Mouse (Mus musculus): Measurements from ENCODE around the gene Ccdc171.
"Not testable (repeated sequence)": the region's sequence is repeated elsewhere in the genome, so short reads cannot be mapped to it uniquely, and the experiment has no call there.

Gene Ccdc171

DNA sequence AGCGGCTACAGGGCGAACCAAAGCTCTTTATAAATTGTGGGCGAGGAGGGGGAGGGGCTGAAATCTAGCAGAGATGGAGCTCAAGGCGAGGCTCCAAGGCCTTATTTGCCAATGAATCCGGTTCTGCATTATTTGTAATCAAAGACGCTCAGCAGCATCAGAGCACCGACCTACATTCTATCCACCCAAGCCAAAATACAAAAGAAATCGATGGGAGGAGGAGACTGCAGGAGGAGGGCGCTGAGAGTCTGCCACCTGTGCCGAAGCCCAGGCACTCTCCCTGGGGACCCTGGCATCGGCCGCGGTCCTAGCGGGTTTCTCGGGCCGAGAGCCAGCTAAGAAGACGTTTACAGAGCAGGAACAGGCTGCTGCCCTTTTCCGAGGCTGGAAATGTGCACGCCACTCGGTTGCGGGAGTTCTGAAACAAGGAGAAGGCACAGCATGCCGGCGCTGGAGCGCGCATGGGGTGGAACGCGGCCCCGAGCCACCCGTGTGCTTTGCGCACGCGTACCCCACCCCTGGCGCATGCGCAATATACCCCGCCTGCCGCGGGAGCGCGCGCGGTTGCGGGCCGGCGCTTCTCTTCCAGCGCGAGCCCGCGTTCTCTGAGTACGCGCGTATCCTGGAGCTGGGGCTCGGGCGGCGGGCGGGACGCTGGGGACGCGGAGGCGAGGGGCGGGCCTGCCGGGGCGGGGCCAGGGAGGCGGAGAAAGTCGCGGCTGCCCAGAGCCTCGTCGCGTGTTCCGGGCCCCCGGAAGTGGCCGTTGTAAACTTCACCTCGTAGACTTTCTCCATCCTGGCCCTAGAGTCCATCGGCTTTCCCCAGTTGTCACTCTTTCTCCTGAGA, at the start of gene Ccdc171:
TSS of gene Ccdc171 (plus strand) at position 703 of the 847 bp plus-strand sequence.
- peak; percentile 91 to 96 for DNase-seq (ENCODE audit: low spot score in 2 of 2)

GRCm38 (mm10) chr4:83485250-83485649, 40.1 kb upstream of the Ccdc171 start:
- DNase-seq (ENCODE audit: low spot score in 2 of 2) = no peak

DNA sequence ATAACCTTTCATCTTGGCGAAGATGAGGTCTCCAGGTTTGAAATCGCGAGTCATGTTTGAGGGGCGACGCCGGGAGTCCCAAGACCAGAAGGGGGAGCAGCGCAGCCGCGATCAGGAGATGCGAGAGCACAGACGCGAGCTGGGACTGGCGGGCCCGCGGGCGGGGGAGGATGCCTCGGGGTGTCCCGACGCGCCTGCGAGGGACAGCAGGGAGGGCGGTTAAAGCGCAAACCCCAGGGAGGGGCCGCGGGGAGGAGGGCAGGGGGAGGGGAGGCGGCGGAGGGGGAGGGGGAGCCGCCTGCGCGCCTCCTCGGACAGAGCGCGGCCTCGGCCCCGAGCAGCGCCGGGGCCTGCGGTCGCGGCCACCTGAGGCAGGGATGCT, 39.6 kb upstream of the Ccdc171 start:
- DNase-seq (ENCODE audit: low spot score in 2 of 2) = peak; percentile 71 to 88

GRCm38 (mm10) chr4:83486117-83486901, 39.0 kb upstream of the Ccdc171 start, which contains the start of gene Psip1:
TSS of gene Psip1 (minus strand) at chr4:83486459.
- DNase-seq (ENCODE audit: low spot score in 2 of 2) = peak; percentile 75 to 94

- DNase-seq (ENCODE audit: low spot score in 2 of 2) = no peak
These were observed 36.2 kb upstream of the Ccdc171 start for GRCm38 (mm10) chr4:83489121-83489520.

DNA sequence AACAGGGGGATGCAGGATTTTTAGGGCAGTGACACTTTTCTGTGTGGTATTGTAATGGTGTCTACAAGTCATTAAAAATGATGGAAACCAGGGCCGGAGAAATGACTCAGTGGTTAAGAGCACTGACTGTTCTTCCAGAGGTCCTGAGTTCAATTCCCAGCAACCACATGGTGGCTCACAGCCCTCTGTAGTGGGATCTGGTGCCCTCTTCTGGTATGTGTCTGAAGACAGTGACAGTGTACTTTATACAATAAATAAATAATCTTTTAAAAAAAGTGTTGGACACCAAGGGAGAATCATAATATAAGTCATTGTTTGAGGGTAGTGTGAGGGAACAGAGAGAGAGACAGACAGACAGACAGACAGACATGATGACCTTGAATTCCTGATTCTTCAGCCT, 32.2 kb upstream of the Ccdc171 start:
- DNase-seq (ENCODE audit: low spot score in 2 of 2) = no peak

DNA sequence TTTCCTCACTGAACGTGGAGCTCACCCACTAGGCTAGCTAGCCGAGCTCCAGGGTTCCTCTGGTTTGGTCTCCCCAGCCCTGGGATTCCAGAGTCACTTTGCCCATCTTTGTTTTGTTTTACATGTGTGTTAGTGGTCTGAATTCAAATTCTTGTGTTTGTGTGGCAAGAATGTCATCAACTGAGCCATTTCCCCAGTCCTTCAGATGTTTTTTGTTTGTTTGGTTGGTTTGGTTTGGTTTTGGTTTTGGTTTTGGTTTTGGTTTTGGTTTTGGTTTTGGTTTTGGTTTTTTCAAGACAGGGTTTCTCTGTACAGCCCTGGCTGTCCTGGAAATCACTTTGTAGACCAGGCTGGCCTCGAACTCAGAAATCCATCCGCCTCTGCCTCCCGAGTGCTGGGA, 28.3 kb upstream of the Ccdc171 start:
- DNase-seq (ENCODE audit: low spot score in 2 of 2) = not testable (repeated sequence)

GRCm38 (mm10) chr4:83500154-83501036, 24.9 kb upstream of the Ccdc171 start:
- peak in 1 of 2 experiments; percentile 15 for DNase-seq (ENCODE audit: low spot score in 2 of 2)

GRCm38 (mm10) chr4:83501037-83501430, 24.3 kb upstream of the Ccdc171 start:
- DNase-seq (ENCODE audit: low spot score in 2 of 2) = no peak

GRCm38 (mm10) chr4:83509600-83509999, 15.7 kb upstream of the Ccdc171 start:
- no peak for DNase-seq (ENCODE audit: low spot score in 2 of 2)

DNA sequence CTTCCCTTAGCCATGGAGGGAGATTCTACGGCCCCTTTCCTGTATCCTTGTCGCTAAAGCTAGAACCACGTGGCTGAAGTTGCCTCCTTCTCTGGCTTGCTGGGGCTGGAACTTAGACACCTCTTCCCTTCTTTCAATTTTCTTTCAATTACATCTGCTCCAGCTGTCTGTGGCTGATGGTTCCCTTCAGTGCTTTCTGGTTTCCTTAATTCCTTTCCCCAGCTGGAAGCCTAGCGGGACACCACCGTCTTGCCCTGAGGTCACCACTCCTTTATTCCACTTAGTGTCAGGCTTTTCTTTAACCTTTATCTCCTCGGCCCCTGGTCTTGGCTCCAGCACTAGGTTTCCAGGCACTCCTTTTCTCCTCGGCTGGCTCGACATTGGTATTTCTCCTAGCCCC, 14.3 kb upstream of the Ccdc171 start:
- DNase-seq (ENCODE audit: low spot score in 2 of 2) = no peak

DNA sequence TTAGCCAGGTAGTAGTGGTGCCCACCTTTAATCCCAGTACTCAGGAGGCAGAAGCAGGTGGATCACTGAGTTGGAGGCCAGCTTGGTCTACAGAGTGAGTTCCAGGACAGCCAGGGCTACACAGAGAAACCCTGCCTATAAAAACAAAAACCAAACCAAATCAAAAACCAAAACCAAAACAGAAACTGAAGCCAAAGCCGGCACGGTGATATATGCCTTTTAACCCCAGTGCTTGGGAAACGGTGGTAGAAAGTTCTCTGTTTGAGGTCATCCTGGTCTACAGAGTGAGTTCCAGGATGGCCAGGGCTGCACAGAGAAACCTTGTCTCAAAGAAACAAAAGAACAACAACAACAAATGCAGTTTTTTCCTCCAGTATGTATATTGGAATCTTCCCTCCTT, 13.1 kb upstream of the Ccdc171 start:
- DNase-seq (ENCODE audit: low spot score in 2 of 2) = no peak

DNA sequence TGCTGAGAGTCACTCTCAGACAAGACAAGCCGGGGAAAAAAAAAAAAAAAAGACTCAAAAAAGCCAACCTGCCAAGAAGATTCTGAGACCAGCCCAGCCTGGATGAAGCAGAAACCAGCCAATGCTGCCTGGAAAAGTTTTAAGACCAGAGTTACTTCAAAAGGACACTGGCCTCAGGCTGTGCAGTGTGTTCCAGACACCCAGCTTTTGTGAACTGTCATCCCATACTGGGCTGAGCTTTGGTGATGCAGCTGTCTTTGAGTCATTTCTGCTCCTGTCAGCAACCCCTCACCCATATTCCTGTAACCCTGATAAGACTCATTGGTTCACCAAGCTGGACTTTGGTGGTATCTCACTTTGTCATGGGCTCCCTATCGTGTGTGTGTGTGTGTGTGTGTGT, 12.7 kb upstream of the Ccdc171 start:
- DNase-seq (ENCODE audit: low spot score in 2 of 2) = no peak

DNA sequence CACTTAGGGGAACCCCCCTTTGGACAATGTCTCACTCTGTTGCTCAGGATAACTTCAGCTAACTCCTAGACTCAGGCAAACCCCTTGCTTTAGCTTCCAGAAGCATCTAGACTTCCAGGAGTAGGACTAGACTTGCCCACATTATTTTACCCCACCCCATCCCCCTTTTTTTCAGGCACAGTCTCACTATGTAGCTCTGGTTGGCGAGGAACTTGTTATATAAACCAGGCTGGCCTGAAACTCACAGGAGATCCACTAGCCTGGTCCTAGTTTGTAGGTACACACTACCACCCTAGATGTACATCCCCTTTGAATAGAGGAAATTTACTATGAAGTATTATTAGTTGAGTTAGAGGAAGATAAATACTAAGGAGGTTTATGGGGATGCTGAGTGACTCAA, 11.2 kb upstream of the Ccdc171 start:
- DNase-seq (ENCODE audit: low spot score in 2 of 2) = no peak

GRCm38 (mm10) chr4:83514976-83515669, 10.2 kb upstream of the Ccdc171 start:
- peak in 1 of 2 experiments; percentile 9 for DNase-seq (ENCODE audit: low spot score in 2 of 2)

GRCm38 (mm10) chr4:83516144-83516543, 9.2 kb upstream of the Ccdc171 start:
- DNase-seq (ENCODE audit: low spot score in 2 of 2) = not testable (repeated sequence)

GRCm38 (mm10) chr4:83519148-83519547, 6.2 kb upstream of the Ccdc171 start:
- DNase-seq (ENCODE audit: low spot score in 2 of 2) = no peak

GRCm38 (mm10) chr4:83519807-83520206, 5.5 kb upstream of the Ccdc171 start:
- DNase-seq (ENCODE audit: low spot score in 2 of 2) = no peak

DNA sequence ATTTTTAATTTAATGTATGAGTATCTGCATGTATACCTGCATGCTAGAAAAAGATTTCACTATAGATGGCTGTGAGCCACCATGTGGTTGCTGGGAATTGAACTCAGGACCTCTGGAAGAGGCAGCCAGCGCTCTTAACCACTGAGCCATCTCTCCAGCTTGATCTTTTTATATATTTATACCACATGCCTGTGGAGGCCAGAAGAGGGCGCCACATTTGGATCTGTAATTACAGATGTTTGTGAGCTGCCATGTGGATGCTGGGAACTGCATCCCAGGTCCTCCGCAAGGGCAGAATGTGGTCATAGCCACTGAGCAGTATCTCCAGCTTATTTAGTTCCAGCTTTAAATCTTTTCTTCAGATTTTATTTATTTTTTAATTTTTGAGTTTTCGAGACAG, 5.0 kb upstream of the Ccdc171 start:
- DNase-seq (ENCODE audit: low spot score in 2 of 2) = no peak

- no peak for DNase-seq (ENCODE audit: low spot score in 2 of 2)
These were observed 3.3 kb upstream of the Ccdc171 start for GRCm38 (mm10) chr4:83522066-83522465.

- DNase-seq (ENCODE audit: low spot score in 2 of 2) = no peak
These were observed 896 bp upstream of the Ccdc171 start for GRCm38 (mm10) chr4:83524456-83524842.
